Mouse (Mus musculus) cerebellum, postnatal 14 days (tissue): ENCODE measurements around the gene Olfr111.
"Not testable (repeated sequence)": the region's sequence is repeated elsewhere in the genome, so short reads cannot be mapped to it uniquely, and the experiment has no call there.

Experiments used
- DNase-seq, 2 experiments: peaks; one replicate each; pipeline ENCODE4 v3.0.0; 2021; ENCODE audit warnings: mixed read lengths in 2 of 2

The Olfr111 gene

DNA sequence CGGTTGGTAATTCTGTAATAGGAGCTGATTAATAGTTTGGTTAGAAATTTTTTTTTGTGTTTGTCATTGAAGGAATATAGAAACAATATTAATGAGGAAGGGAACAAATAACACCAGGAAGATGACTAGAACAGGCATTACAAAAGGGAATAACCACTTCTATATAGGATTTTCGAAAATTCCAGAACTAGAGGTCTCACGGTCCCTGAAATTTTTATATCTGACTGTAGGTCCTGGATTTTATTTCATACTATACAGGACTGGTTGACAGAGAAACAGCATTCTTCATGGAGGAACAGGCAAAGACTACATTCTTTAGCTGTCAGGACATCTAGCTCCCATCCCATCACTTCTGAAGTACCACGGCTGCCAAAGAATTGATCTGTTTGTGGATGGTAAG lies at the start of gene Olfr111:
Olfr111 (plus strand) TSS at position 301 of the 400 bp plus-strand sequence.
- no peak for DNase-seq

DNA sequence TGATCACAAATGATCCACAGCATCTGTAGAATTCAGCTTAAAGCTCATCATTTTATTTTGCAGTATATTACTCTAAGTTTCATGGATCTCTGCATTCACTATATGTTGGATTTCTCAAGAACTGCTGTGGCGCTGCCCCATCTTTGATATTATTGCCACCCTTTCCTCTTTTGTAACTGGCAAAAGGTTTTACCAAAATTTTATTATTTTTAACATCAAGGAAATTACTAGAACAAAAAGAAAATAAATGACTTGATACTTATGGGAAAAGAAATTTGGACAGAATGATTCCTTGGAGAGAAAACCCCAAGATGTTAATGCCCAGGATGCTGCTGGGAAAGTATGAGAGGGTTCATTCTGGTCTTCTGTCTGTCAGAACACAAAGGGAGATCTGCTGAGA lies 49.2 kb upstream of the Olfr111 start, which contains the start of gene Olfr109:
Olfr109 (plus strand) TSS at position 301 of the 400 bp plus-strand sequence.
- DNase-seq: no peak

DNA sequence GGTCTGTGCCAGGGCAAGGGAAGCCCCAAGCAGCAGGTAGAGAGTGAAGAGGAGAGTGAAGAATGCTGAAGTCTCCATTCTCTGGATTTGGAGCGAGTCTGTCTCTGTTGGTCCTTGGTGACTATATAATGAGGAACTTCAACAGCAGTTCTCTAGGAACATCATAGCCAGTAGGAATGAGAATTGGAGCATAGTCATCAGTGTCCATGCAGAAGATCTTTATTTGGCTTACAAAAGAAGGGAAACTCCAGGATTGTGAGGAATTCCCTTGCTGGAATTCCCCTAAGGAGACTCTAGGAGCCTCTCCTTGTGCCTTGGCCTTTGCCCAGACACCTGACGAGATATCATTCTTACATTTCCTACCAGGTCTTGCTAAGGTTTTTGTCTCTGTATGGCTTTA lies 24.4 kb upstream of the Olfr111 start, which contains the start of gene H2-M2:
H2-M2 (minus strand) TSS at position 101 of the 400 bp plus-strand sequence.
- DNase-seq: no peak

- no peak for DNase-seq
Measured at GRCm38 (mm10) chr17:37491930-37492518, 15.8 kb upstream of the Olfr111 start, which contains the start of gene Olfr110. Gene Olfr110 (plus strand): TSS chr17:37492468.

DNA sequence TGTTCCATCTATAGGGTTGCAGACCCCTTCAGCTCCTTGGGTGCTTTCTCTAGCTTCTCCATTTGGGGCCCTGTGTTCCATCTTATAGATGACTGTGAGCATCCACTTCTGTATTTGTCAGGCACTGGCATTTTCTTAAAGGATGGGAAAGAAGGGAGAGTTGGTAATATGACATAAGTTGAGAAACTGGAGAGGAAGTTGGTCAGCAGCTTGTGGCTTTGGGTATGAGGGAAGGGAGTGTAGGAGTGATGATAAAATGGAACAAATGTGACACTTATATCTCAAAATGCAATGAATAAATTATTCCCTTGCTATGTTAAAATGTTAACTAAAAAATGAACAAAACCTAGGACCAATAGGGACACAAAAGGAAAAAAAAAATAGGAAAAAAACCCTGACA lies 16.8 kb downstream of the Olfr111 start:
- not testable (repeated sequence) for DNase-seq

DNA sequence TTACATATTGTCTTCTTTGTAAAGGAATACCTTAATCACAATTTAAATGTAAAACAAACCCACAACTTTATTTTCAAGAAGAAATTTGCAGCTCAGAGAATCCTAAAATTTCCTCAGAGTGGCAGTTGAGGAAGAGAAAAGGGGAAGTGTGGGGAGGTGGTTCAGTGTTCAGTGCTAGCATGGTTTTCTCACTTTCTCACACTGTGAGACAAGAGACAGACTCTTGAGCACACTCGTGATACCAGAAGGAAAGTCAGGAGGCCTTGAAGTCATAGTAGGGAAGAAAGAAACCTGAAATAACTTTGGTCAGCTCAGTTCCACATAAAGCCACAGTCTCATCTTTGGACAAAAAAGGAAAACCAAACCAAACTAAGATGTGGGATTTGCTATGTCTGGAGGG lies 17.6 kb downstream of the Olfr111 start:
- not testable (repeated sequence) for DNase-seq

DNA sequence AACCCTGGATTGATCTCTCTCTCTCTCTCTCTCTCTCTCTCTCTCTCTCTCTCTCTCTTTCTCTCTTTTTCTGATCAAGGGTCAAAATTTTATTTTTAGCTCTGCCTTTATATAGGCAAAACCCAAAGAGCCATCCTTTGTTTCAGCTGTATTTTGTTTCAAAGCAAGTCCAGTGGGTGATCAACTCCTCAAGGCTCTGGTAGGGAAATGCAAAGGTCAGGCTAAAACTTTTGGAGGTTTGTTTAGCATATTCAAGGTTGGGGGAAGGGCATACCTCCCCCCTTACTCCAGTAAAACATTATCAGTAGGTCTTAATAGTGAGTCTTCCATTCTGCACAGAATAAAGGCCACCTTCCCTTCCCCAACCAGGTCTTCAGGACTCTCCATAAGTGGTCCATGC lies 27.3 kb downstream of the Olfr111 start:
- no peak for DNase-seq

GRCm38 (mm10) chr17:37538416-37538815 lies 30.6 kb downstream of the Olfr111 start:
- DNase-seq: not testable (repeated sequence)

- no peak for DNase-seq
Measured at GRCm38 (mm10) chr17:37541454-37542119, 33.8 kb downstream of the Olfr111 start.

DNA sequence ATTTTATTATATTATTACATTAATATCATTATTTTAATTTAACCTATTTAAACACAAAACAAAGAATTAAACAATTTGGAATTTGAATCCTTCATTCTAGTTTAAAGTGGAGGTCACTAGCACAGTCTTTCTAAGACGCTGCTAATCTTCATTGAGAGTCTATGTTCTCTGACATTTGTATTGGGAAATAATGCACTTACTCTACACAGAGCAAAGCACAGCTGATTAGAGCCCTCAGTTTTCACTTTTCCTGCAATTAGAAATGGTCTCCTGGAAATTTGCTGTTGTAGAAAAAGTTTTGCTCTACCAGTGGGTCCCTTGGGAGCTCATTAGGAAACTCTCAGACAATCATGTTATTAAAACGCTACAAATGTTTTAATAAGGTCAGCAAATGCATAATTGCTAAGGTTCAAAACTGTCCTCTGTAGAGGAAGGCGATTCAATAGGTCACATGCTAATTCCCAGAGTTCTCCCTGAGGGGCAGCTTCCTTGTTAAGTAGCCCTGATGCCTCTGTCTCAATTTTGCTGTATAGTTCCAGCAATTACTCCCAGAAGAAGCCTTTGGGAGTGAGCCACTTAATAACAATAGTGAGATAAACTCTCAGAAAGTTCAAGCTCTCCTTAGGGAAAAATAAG lies 36.1 kb downstream of the Olfr111 start:
- DNase-seq: no peak

- DNase-seq: no peak
Measured at GRCm38 (mm10) chr17:37558913-37559615, 51.2 kb downstream of the Olfr111 start.

- DNase-seq: no peak
Measured at GRCm38 (mm10) chr17:37569351-37569750, 61.5 kb downstream of the Olfr111 start, which contains the start of gene Olfr112. Gene Olfr112 (minus strand): TSS chr17:37569451.

- DNase-seq: no peak
Measured at GRCm38 (mm10) chr17:37577563-37577962, 69.7 kb downstream of the Olfr111 start, which contains the start of gene Olfr113. Gene Olfr113 (minus strand): TSS chr17:37577663.
